Mouse (Mus musculus): Measurements from ENCODE around the gene Anxa3.

Anxa3 gene

DNA sequence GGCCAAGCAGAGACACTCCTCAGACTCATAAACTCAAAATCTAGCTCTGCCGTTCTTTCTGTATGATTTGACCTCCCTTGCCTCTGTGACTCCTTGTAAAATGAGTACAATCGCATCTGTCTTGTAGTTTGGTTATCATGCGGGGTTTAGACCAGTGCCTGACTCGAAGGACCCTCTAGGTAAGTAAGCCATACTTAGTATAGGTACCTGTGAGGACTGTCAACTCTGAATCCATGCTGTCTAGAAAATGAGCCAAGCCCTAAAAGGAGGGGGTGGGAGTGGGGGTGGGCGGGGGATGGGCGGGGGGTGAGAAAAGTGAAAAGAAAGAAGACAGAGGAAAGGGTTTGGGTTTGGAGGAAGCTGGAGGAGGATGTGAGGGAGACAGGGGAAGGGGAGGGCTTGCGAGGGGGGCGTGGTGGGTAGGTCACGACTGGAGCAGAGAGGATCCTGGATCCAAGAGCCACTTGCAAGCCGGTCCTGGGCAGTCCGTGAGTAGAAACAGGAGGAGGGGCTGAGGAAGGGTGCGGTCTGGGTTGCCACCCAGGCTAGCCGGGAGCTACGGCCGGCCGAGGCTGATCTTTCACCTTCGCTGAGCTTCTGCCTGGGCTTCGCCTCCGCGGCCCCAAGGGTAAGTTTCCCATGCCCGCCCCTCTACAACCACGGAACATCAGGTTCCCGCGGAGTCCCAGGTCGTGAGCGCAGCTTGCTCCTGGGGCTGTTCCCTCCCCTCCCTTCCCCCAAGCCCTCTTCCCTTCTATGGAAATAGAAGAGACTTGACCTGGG is at the start of gene Anxa3:
Gene Anxa3 (plus strand): TSS at position 404 of the 783 bp plus-strand sequence.
- peak; percentile 65 for DNase-seq (ENCODE audit: low spot score)

DNA sequence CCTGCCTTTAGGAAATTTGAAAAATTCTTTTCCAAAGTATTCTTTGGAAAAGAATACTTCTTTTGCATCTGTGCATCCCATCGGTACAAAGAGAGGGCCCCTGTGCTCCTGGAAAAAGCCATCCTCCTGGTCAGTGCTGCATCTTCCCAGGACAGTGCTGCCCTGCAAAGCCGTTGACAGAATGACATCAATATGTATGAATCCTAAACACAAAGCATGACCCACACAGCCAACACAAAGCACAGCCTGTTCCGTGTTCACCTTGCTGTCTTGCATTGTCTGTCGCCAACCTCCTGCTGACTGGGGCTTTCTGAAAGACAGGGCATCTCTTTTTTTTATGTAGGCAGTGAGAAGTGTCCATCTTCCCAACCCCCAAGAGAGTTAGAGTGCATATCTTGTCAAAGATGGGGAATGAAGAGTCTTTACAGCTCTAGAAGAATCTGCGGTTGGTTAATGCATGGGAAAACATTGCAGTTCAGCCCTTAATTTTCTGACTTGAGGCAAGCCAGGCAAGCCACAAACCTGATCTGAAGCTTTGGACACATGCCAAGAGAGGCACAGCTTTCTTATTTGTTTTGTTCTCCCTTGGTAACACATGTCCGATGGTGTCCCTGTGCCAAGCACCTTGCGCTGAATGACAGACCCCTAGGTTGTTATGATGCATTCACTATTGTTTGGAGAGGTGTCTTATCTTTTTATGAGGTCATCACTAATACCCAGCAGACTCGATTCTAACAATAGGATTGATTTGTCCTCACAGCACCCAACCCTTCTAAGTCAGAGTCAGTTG is 45.7 kb upstream of the Anxa3 start:
- no peak for DNase-seq (ENCODE audit: low spot score)

DNA sequence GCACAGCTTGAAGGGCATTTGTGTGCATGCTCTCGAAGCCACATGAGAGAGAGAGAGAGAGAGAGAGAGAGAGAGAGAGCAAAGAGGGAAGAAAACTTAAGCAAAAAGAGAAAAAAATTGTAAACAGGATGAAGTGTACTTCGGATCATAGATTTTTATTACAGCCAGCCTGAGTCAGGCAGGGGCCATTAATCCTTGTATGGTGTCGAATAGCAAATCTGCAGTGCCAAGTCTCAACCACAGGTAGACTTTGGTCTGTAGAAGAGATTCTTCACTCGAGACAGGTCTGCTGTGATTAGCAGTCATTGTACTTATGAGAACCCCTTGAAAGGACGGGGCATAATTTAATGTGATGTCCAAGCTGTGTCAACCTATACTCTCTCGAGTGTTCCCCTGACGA is 35.5 kb upstream of the Anxa3 start:
- DNase-seq (ENCODE audit: low spot score), result no peak

DNA sequence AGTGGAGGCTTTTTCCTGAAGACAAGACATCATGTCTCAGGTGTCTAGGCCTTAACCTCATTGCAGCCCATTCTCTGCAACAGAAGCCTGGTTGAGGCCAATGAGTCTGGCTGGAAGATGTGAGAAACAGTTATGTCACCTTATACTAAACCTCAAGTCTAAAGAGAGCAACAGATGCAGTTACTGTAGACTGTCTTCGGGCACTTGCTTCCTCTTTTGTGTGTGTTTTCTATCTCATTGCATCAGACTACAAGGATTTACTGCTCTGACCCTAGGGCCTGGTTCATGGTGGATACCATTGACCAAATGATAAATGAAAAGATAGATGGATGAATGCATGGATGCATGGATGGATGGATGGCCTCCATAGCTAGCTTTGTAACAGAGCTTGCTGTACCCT is 31.1 kb upstream of the Anxa3 start:
- no peak for DNase-seq (ENCODE audit: low spot score)

DNA sequence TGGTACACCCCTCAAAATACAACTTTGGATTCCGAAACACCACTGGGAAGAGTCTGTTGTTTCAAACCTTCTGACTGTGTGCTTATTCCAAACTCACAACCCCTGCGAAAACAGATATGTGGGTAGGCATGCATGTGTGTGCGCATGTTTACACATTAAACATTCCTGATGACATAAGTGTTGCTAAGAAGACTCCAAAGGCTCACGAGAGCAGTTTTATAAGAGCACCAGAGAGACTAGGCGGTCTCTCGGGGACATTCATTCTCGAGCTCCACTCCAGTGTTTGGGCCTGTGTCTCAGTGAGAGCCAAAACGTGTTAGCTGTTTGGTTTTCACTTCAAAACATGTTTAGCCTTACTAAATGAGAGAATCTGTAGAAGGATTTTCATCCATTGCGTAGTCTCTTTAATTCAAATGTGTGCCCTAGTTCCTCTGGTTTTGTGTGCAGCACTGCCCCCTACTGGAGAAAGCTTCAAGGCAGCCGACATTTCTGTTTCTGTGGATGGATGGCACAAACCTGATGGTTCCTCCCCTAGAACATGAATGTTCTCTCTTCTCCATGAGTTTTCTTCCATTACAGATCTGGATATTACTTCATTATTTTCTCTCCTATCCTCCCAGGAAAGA is 24.2 kb upstream of the Anxa3 start:
- DNase-seq (ENCODE audit: low spot score), result peak; percentile 50

DNA sequence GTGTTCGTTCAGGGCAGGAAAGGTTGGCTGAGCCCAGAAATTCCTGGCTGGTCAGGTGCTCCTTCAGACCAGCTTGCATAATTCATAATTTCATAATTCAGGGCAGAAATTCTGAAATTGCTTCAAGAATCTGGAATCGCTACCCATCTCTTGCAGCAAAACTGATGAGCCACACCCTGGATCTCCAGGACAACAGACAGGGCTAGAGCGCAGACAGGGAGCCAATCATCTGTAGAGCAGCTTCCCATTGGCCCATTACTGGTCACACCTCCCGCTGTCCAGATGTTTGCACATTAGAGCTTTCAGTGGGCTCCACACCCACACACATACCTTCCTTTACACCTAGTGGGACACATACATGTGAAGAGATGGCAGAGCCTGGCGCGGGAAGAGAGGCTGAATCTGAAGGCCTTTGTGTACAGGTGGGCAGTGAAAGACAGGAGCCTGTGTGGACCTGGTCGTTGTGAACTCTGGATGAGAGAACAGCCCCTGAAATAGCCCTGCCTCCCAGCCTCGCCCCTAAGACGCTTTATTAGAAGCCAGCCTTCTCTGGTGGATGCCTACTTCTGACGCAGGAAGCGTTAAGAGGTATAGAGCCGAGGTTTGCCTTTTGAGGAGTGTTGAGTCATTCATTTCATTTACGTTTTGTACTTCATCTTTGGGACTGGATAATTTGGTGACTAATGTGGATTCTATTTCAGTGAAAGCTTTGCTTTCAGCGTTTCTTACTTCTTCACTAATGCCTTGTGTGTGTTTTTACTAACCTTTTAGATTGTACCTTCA is 9.4 kb upstream of the Anxa3 start:
- DNase-seq (ENCODE audit: low spot score), result no peak

DNA sequence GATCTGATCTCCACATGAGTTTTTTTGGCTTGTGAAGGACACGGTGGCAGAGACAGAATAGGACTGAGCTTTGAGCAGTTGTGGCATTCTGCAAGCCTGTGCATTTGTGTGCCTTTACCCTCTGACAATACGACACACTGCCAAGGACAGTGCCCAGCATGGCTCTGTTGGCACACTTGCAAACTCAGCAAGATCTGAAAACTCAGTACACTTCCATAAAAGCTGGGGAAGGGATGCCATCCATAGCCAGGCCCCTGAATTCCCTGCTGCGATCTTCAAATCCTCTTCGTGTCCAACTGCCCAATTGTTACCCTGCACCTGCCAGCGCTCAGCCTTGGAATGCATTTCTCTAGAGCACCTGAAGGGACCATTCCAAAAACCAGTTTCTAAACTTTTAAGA is 8.0 kb upstream of the Anxa3 start:
- no peak for DNase-seq (ENCODE audit: low spot score)

DNA sequence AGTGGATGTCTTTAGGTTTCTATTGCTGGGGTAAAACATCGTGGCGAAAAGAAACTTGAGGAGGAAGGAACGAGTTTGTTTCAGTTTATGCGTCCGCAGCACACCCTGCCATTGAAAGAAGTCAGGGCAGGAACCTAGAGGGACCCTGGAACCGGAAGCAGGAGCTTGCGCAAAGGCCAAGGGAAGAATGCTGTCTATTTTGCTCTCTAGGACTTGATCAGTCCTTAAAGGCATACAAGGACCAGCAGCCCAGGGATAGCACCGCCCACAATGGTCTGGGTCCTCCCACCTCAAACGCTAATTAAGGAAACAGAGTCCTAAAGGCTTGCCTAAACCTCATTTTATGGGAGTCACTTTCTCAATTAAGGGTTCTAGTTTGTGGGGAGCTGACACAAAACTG is 717 bp upstream of the Anxa3 start:
- DNase-seq (ENCODE audit: low spot score), result peak; percentile 69

DNA sequence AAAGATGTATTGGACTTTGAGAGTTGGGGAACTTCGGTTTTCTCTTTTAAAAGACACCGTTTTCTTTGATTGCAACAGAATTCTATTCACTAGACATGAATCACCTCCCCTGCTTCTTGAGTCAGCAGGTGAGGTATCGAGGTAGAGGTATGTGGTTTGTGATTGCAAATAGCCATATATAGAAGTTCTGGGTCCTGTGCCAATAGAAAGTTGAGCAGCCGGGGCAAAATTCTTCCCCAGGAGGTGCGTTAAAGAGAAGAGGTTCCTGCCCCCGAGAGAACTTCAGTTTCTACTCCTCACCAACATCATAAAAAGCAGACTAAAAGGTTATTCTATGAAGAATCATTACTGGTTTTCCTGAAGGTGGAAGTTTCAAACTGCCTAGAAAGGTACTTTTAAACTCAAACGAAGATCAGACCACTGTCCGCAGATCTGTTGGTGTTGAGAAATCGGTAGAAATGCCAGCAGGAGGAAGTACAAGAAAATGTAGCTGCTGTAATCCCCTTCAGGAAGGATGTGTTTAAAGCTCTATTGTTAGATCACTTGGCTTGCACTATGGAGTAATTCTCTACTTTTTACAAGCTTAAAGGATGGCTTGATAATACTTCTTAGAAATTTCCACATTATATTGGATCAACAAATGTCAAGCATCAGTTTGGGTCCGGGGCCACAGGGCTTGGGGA is 955 bp downstream of the Anxa3 start:
- DNase-seq (ENCODE audit: low spot score), result no peak

DNA sequence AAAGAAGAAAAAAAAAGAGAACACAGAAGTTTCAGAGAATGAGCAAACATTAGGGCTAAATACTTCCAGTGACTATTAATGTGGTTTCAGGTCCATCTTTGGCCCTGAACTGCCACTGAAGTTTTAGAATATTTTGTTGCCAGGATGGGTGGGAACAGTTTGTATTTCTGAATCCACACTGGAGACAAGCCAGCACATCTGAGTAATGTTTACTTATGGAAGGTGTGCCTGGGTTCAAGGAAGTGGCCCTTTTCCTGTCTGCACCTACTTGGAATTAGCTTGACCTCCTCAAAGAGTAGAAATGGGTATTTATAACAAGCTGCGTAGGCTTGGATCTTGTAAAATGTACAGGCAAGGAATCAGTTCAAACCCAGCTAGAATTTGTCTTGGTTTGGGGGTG is 2.6 kb downstream of the Anxa3 start:
- DNase-seq (ENCODE audit: low spot score), result no peak

DNA sequence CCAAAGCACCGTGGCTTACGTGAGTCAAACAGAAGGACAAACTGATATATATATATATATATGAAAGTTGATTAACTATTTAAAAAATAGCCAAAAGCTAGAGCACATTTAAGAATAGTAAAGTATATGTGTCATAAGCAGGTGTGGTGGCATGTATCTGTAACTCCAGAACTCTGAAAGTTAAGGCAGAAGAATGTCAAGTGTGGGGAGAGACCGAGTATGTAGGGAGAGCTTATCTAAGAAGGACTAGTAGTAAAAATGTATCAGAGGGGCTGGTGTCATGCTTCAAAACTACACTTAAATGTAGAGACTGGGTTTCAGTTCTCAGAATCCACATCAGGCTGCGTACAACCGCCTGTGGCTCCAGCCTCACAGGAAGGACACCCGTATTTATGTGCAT is 4.3 kb downstream of the Anxa3 start:
- no peak for DNase-seq (ENCODE audit: low spot score)

DNA sequence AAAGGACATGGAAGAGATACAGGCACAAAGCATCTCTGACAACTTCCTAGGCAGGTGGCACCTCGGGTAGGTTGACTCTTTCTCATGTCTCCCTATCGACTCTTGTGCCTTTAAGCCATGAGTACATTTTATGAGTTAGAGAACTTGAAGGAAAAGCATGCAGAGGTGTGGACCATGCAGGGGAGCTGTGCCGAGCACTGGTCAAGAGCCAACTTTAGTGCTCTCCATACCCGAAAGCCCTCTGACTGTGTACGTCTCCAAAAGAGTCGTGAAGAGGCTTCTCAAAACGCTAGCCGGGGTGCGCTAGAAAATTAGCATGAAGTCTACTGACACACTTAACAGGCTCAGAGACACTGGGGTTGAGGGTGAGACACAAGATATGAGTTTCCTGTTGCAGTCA is 6.0 kb downstream of the Anxa3 start:
- no peak for DNase-seq (ENCODE audit: low spot score)

DNA sequence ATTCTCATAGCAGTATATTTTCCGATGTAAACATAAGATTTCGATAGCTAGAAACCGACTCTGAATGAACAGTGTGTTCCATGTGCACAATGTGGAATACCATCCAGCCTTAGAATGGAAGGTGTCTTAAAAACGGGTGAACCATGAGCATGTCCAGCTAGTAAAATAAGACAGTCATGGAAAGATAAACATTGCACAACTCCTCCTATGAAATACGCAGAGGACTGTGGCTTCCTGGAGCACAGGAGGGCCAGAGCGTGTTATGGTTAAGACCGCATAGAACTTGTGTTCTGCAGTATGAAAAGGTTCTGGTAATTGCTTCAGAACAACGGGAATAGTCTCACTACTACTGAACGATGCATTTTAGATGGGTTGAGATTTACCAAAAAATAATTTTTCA is 6.8 kb downstream of the Anxa3 start:
- DNase-seq (ENCODE audit: low spot score), result no peak

DNA sequence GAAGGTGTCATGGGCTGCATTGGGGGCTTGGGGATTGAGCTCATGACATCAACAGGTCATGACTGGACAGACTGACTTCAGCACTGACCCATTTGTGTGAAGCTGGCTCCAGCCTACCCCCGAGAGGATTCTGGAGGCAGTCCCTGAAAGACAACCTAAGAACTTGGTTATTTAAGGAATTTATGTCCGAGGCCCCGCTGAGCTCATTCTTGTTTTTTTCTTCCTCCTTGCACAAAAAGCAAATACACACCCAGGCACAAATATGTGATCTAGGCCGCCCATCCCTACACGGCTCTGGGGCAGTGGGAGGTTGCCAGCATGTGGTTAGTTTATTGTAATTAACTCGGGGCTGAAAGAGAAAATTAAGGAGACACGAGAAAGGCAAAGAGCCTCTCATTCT is 9.0 kb downstream of the Anxa3 start:
- peak; percentile 37 for DNase-seq (ENCODE audit: low spot score)

DNA sequence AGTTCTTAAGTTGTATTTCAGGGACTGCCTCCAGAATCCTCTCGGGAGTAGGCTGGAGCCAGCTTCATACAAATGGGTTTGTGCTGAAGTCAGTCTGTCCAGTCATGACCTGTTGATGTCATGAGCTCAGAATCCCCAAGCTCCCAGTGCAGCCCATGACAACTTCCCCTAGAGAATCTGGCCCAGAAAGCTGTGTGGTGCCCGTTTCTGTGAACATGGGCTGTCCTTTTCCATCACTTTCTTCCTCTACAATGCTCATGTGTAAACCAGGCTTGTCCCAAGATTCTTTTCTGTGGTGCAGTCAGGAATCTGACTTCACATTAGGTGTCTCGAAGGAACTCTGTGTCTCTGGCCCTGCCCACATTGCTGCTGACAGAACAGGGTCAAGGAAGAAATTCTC is 10.0 kb downstream of the Anxa3 start:
- DNase-seq (ENCODE audit: low spot score), result no peak

DNA sequence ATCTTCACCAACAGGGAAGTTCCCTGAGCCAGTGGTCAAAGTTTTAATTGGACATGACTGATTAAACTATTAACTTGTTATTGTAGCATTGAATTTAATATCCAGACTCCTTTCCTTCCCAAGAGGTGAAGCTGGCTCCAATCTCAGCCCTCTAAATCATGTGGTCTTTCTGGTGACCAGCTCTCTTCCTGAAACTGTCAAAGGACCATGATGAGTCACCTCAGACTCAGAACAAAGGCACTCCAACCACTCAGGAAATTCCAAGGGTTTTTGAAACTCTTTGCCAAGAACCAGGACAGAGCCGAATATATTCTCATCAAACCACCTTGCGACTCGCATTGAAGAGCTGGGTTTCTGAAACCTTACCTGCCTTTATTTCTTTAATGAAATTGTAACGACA is 11.2 kb downstream of the Anxa3 start:
- DNase-seq (ENCODE audit: low spot score), result no peak

DNA sequence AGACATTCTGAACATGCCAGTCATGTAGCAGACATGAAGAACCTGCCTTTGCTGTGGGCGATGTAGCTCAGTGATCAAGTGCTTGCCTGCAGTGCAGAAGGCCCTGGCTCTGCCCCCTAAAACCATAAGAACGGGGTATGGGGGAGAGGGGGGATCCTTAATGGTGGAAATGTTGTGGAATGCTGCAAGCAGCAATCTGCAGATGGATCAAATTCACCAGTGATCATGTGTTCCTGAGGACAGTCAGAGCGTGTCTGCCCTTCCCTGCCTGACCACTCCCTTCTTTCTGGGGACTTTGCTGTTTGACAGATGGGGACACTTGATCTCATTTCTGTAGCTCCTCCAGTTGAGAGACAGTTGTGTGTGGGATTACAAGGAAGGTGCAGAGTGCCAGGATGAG is 11.7 kb downstream of the Anxa3 start:
- DNase-seq (ENCODE audit: low spot score), result no peak

DNA sequence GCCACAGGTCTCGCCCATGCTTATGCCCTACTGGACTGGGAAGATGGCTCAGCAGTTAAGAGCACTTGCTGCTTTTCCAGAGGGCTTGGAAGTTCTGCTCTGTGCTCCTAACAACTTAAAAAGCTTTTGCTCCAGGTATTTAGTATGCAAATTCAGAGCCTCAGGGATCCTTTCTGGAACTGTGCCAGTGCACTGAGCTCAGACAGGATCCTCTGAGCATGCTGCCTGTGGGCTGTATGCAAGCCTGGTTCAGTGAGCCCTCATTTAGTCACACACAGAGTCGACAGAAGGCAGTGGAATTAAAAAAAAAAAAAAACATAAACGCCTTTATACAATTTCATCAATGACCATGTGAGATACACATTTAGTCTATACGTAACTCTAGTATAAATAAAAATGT is 17.5 kb downstream of the Anxa3 start:
- no peak for DNase-seq (ENCODE audit: low spot score)

DNA sequence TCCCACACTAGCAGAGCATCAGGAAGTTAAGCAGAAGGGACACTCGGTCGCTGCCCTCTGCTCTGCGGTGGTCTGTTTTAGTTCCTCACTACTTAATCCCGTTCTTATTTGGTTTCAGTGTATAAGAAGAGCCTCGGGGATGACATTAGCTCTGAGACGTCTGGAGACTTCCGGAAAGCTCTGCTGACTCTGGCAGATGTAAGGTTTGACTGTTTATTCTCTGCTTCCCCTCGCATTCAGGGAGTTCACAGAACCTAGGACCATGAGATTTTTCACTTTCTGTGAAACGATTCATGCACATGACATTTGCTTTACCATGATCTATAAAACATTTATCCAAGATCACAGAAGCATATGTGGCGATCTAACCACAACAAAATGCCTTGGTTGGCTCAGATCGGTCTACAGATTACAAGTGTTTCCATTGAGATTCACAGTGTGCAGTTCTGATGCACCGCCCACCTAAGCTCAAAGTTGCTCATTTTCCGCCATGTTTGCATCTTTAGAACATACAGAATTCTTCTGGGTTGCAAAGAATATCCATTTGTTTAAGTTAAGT is 31.7 kb downstream of the Anxa3 start:
- DNase-seq (ENCODE audit: low spot score), result no peak

DNA sequence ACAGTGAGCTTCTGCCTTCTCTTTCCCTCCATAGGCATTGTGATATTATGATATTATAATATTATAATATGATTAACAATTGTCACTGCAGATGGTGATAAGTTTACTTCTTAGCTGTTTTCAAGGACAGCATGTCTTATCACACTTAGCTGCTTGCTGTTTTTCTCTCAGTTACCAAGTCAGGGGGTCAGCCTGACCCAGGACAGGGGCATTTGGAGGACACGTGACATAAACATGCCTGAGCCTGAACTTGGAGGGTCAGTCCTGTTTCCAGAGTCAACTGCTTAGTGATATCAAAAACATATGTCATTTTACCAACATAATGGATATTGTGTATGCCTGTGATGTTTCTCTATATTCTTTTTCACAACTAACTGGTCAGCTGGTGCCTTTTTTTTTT is 34.0 kb downstream of the Anxa3 start:
- no peak for DNase-seq (ENCODE audit: low spot score)

DNA sequence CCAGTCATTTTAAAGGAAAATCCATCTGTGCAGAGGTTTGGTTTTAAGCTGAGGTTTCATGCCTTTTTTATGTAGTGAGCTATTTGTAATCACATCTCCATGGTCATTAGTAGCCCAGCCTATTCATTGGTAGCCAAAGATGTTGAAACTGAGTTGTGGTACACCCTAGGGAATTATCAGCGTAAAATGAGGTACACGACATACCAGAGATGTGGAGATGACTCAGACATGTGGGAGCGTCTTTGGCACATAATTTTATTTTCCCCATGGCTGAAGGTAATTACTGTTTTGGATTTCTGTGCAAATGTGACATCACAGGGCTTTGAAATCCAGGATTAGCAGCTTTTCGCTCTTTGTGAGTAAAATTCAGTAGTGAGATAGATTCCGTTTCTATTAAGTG is 41.2 kb downstream of the Anxa3 start:
- DNase-seq (ENCODE audit: low spot score), result no peak

DNA sequence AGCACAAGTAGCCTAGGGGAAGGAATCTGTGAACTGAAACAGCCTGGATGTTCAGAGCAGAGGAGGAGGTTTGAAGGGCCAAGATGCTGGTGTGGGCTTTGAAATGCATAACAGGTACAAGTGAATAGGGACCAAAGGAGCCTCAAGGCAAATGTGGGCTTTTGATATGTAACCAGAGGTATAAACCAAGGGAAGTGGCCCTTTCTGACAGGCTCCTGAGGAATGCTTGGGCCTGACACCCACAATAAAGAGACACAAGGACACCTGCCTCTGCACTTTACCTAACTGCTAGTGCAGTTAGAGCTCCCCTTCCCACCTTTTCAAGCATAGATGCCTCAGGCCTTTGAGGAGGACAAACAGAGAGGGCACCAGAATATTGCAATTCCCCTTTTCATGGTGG is 54.8 kb downstream of the Anxa3 start:
- no peak for DNase-seq (ENCODE audit: low spot score)

All from yolk sac, embryonic 10.5 days (tissue).